Mouse (Mus musculus) frontal cortex, adult (tissue): ENCODE results near the gene Cd47.

Source experiments
- ATAC-seq: cut with Nextera tagmentation; 2 replicates; pipeline ENCODE4 v1.9.2; 2017; ENCODE audit warnings: mild to moderate bottlenecking, moderate library complexity, mixed read lengths; ENCODE audit not compliant: low TSS enrichment

Cd47 gene

GRCm38 (mm10) chr16:49949261-49949660 lies 148.9 kb downstream of the Cd47 start:
- ATAC-seq, result no peak

- no peak for ATAC-seq
Measured at GRCm38 (mm10) chr16:49950340-49950739, 150.0 kb downstream of the Cd47 start.

GRCm38 (mm10) chr16:49951288-49951691 lies 151.0 kb downstream of the Cd47 start:
- peak; percentile 73 for ATAC-seq

GRCm38 (mm10) chr16:49951925-49952523 lies 151.7 kb downstream of the Cd47 start:
- ATAC-seq, result no peak

GRCm38 (mm10) chr16:49953817-49954216 lies 153.5 kb downstream of the Cd47 start:
- ATAC-seq, result no peak

GRCm38 (mm10) chr16:49954909-49955308 lies 154.6 kb downstream of the Cd47 start:
- ATAC-seq, result no peak

GRCm38 (mm10) chr16:49955325-49955724 lies 155.0 kb downstream of the Cd47 start:
- no peak for ATAC-seq

GRCm38 (mm10) chr16:49955952-49956351 lies 155.6 kb downstream of the Cd47 start:
- no peak for ATAC-seq

- no peak for ATAC-seq
Measured at GRCm38 (mm10) chr16:49956531-49957302, 156.4 kb downstream of the Cd47 start.

- ATAC-seq, result no peak
Measured at GRCm38 (mm10) chr16:49958900-49959436, 158.6 kb downstream of the Cd47 start.

- ATAC-seq, result no peak
Measured at GRCm38 (mm10) chr16:49962305-49962704, 162.0 kb downstream of the Cd47 start.

- no peak for ATAC-seq
Measured at GRCm38 (mm10) chr16:49964321-49964986, 164.1 kb downstream of the Cd47 start.
